Mouse (Mus musculus): ENCODE measurements around the gene Actn4.

Gene Actn4

DNA sequence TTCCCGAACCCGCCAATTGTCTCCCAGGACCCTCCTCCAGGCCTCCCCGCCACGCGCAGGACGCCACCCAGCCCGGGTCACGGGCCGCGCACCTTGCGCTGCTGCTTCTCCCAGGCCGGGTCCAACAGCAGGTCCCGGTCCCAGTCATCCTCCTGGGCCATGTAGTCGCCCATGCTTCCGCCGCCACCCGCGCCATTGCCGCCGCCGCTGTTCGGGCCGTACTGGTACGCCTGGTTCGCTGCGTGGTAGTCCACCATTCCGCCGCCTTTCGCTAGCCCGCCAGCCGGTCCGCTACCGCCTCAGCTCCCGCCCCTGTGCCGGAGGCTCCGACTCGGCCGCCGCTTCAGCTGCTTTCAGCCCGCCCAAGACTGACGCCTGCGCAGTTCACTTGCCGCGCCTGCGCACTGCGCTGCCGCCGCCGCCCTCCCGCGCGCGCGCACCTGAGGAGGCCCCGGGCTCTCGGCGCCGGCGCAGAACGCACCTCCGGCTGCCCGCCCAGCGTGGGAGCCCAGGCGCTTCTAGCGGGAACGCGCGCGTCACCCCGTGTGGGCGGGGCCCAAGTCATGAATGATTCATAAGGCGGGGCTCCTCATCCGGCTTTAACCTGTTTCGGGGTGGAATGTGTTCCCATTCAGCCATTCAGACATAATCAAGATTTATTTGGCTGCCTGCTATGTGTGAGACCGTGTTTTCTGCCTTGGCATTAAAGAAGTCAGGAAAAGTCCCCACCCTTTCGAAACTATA lies at the start of gene Actn4:
Gene Actn4, minus strand, starts transcription at position 414 of the 744 bp plus-strand sequence.
- DNase-seq (ENCODE audit: low read depth): peak; percentile 91

GRCm38 (mm10) chr7:29008714-29009113 lies 46.6 kb upstream of the Actn4 start:
- no peak for DNase-seq (ENCODE audit: low read depth)

DNA sequence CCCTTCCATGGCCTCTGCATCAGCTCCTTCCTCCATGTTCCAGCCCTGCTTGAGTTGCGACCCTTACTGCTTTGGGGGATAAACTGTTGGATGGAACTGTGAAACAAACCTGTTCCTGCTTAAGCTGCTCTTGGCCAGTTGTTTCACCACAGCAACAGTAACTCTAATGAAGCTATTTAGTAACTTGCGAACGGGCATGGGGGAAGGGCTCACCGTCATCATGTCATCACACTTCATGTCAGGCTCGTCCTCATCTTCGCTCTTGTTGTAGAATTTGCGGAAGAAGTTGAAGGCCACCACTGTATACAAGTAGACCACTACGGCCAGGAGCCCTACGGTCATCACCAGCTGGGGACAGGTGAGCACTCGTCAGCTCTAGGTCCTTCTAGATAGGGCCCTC lies 46.0 kb upstream of the Actn4 start:
- no peak for DNase-seq (ENCODE audit: low read depth)

GRCm38 (mm10) chr7:29007224-29008101 lies 45.3 kb upstream of the Actn4 start:
- DNase-seq (ENCODE audit: low read depth): no peak

DNA sequence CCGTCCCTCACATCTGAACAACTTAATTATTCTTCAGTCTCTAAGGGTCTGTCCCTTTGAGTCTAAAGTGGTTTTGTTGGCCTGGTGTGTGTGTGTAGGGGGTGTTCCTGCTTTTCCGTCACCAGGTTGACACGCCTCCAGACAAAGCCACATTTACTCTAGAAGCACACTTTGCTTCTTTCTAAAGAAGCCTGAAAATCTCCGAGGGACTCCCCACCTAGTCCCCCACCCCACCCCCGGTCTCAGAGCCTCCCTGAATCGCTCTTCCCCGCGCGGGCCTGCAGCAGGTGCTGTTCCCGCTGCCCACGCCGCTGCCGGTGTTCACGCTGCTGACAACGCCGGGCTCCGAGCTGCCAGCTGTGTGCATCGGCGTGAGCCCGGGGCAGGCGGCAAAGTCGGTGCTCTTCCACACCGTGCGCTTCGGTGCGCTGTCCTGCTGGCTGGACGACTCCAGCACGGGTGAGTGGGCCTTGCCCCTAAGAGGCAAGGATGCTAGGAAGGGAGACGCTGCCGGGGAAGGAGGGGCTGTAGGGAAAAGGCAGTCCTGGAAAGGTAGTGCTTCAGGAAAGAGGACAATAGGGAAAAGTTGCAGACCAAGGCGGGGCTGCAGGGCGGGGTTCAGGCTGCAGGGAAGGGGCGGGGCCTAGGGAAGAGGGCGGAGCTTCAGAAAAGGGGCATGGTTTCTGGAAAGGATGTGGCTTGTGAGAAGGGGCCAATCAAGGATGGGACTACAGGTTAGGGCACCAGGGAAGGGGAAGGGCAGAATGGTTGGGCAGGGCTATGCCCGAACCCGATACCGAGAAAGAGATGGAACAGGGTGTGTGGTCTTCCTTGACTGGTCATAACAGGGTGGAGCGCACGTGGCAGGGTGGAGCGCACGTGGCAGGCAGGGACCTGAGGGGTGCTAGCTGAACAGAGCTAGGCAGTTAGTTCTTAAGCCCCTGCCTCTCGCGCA lies 38.8 kb upstream of the Actn4 start:
- no peak for DNase-seq (ENCODE audit: low read depth)

- DNase-seq (ENCODE audit: low read depth): no peak
Observed at GRCm38 (mm10) chr7:28993402-28993801, 31.3 kb upstream of the Actn4 start.

DNA sequence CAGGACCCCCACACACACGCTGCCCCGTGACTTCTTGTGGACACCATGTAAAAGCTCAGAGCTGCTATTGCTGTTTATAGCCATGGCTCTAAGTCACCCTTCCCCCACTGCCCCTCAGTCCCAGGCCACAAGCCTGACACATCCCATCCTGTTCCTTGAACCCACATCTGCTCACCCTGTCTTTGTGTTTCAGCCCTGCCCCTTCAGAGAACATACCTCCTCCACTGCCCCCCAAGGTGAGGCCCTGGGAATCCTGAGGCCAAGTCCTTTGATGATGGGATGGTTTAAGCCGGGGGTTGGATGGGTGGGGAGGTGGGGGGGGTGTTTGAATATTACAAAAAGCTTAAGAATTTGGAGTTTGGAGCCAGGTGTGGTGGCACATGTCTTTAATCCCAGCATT lies 30.9 kb upstream of the Actn4 start:
- DNase-seq (ENCODE audit: low read depth): no peak

- DNase-seq (ENCODE audit: low read depth): no peak
Observed at GRCm38 (mm10) chr7:28991616-28992015, 29.5 kb upstream of the Actn4 start.

GRCm38 (mm10) chr7:28990766-28991273 lies 28.7 kb upstream of the Actn4 start:
- no peak for DNase-seq (ENCODE audit: low read depth)

DNA sequence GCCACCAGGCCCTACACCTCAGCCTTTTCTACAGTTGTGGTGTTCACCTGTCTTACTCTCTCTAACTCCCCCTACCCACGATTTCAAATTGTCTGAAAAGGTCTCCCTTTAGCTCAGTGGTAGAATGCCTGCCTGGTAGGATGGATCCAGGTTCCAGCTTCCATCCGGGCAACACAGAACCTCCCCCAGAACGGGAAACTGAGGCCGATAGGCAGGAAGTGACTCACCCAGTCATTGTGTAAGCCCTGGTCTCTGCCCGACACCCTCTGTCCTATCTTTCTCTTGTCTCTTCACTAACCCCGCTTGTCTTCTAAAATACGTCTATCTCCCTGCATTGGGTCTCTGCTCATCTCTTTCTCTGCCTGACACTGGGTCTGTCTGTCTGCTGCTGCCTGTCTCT lies 23.1 kb upstream of the Actn4 start:
- no peak for DNase-seq (ENCODE audit: low read depth)

DNA sequence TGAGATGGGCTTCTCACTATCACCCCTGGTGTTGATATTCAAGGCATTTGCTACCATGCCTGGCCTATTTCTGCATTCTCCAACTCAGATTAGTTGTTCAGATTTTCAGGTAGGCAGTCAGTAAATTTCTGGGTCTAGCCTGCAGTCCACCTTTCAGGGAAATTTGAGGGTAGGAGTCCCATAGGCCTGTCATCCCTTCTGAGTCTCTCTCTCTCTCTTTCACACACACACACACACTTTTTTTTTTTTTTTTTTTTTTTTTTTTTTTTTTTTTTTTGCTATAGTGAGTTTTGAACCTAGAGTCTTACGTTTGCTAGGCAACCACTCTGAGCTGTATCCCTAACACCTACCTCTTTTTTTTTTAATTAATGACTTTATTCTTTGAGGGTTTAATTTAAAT lies 22.3 kb upstream of the Actn4 start:
- DNase-seq (ENCODE audit: low read depth): no peak

- no peak for DNase-seq (ENCODE audit: low read depth)
Observed at GRCm38 (mm10) chr7:28983849-28984248, 21.7 kb upstream of the Actn4 start.

- DNase-seq (ENCODE audit: low read depth): no peak
Observed at GRCm38 (mm10) chr7:28983141-28983564, 21.0 kb upstream of the Actn4 start.

DNA sequence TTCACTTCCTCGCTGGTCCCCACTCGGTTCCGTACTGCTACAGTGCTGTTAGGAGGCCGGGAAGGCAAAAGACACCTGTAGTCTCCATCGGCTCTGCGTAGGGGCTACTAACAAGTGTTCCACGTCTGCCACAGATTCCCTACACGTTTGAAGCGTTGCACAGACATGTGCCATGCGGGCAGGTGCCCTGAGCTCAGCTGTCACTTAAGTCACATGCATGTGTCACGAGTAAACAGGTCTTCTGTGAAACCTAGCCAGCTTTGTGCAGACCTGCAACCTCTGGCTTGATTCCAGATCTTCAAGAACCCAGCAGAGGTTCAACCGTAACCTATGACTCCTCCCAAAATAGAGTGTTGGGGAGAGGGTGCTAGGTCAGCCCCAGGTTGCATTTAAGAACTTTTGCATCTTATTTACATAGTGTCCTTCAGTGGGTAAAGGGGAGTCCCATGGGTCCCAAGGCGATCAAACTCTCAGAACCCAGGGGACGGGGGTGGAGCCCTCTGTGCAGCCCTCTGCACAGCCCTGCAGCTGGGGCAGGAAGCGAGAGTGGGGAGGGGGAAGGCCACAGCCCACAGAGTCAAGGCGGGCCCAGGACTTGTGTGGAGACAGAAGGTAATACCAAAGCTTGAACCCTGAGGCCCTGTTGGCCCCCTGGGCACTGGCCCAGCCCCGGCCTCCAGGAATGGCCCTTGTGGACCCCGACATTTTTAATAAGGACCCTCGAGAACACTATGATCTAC lies 20.3 kb upstream of the Actn4 start:
- DNase-seq (ENCODE audit: low read depth): no peak

DNA sequence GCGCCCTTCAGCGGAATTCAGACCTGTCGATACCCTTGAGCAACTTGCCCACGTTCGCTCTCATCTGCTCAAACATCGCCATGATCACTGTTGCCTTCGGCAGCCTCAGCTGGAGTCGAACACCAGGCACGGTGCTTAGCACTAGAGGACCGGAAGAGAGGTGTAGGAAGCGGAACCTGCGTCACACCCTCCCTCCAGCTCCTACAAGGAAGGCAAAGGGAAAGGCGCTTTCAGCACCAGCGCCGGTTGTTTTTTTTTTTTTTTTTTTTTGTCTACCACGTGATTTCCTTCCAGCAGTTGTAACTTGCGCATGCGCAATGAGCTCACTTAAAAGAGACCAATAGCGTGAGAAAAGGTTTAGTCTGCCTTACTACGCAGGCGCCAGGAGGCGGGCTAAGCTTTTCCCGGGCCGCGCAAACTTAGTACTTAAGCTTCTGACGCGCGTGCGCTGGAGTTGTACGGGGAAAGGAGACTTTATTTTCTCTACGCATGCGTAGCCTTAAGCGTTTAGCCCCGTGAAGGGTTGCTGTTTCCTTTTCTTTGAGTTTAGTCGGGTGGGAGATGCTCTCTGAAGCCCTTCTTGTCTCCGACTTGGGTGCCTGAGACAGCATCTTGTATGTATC lies 19.6 kb upstream of the Actn4 start, which contains the start of the genes Eif3k and Map4k1:
Gene Eif3k, minus strand, starts transcription at position 214 of the 623 bp plus-strand sequence.
Gene Map4k1, plus strand, starts transcription at position 400 of the 623 bp plus-strand sequence.
- DNase-seq (ENCODE audit: low read depth): peak; percentile 98

DNA sequence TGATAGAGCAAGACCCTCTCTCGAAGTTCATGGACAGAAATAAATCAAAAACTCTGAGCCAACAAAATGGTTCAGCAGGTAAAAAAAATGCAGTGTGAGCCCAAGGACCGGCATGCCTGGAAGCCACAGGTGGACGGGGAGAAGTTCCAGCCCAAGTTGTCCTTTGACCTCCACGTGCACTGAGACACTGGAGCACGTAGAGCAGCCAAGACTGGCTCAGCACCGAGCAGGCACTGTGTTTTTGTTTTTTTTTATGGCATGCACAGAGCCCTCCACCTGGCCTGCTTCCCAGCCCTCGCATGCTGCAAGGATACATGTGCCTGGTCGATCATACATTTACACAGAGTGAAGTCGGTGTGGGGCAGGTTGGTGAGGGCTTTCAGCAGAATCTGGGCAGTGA lies 15.4 kb upstream of the Actn4 start:
- DNase-seq (ENCODE audit: low read depth): no peak

GRCm38 (mm10) chr7:28973025-28973424 lies 10.9 kb upstream of the Actn4 start:
- no peak for DNase-seq (ENCODE audit: low read depth)

DNA sequence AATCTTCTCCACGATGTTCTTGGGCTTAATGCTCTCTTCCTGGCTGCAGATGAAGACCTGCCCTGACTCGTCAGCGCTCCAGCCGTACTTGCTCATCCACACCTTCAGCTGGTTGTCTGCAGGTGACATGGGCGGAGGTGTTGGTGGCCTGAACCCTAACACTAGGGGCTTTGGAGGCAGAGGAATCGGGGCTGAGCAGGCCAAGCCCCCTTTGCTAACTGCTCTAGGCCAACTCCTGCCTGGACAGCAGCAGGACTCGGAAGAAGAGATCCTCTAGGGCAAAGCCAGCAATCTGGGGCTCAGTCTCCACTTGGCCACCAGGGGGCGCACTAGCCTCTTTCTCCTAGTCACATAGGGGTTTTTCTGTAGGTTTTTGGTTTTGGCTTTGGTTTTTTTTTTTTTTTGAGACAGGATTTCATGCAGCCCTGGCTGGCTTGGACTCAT lies 10.4 kb upstream of the Actn4 start:
- DNase-seq (ENCODE audit: low read depth): no peak

- no peak for DNase-seq (ENCODE audit: low read depth)
Observed at GRCm38 (mm10) chr7:28971770-28972269, 9.7 kb upstream of the Actn4 start.

DNA sequence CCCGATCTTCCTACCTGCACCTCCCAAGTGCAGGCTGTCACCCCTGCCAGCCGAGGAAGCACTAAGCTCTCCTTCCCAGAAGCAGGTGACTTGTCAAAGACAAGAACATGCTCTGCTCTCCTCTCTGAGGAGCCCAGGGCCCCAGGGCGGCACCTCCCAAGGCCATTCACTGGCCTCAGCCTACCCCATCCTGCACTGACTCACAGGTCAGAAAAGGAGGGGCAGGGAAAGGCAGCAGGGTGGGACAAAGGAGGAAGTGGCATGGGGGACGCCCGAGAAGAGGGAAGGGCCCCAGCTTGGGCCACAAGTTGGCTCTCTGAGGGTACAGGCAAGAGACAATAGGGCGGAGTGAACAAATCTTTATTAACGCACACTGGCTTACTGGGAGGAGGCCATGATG lies 8.9 kb upstream of the Actn4 start:
- DNase-seq (ENCODE audit: low read depth): no peak
